Mouse (Mus musculus) liver, embryonic 12.5 days (tissue): Measurements from ENCODE around the gene Ktn1. TPM values are rescaled to one million over a fixed set of nuclear protein-coding genes. Genes with fewer than 3 reads are reported as not detected.

Experiments used
- ATAC-seq: fragments of 200-750 bp; cut with Nextera tagmentation; 2 replicates; pipeline ENCODE4 v1.8.0; 2017; ENCODE audit warnings: moderate number of reproducible peaks, mild to moderate bottlenecking, moderate library complexity
- H3K27ac ChIP-seq: fragments of 300-500 bp; sonication (generic); 2 replicates; pipeline ENCODE4 v1.5.1; 2016; ENCODE audit warnings: mild to moderate bottlenecking
- H3K27me3 ChIP-seq: fragments of 300-500 bp; sonication (generic); replicated peaks from 2 replicates; pipeline ENCODE4 v1.6.1; 2016; ENCODE audit warnings: mild to moderate bottlenecking, moderate library complexity
- H3K36me3 ChIP-seq: fragments of 300-500 bp; sonication (generic); 2 replicates; pipeline ENCODE4 v1.6.1; 2016; ENCODE audit warnings: mild to moderate bottlenecking, moderate library complexity
- H3K4me1 ChIP-seq: fragments of 300-500 bp; sonication (generic); 2 replicates; pipeline ENCODE4 v1.6.1; 2016
- H3K4me2 ChIP-seq: fragments of 300-500 bp; sonication (generic); 2 replicates; pipeline ENCODE4 v1.6.1; 2016; ENCODE audit warnings: mild to moderate bottlenecking, moderate library complexity
- H3K4me3 ChIP-seq: fragments of 300-500 bp; sonication (generic); 2 replicates; pipeline ENCODE4 v1.5.1; 2016; ENCODE audit warnings: mild to moderate bottlenecking, moderate library complexity
- H3K9ac ChIP-seq: fragments of 300-500 bp; sonication (generic); 2 replicates; pipeline ENCODE4 v1.6.1; 2016; ENCODE audit warnings: mild to moderate bottlenecking, moderate library complexity
- H3K9me3 ChIP-seq: fragments of 300-500 bp; sonication (generic); replicated peaks from 2 replicates; pipeline ENCODE4 v1.6.1; 2016; ENCODE audit warnings: mild to moderate bottlenecking, moderate library complexity
- WGBS: fragments of 180-500 bp; shearing (Covaris S2); methylation state at CpG from one replicate; pipeline ENCODE4 v1.1.7; 2016; ENCODE audit not compliant: insufficient replicate concordance; 5-methylcytosine and 5-hydroxymethylcytosine counted together
- polyA plus RNA-seq: library from polyadenylated mRNA; unstranded; fragments of >200 nt; fragmentation: Nextera tagmentation; extraction: Ambion mirVana; gene quantifications from 2 replicates; pipeline ENCODE4 v1.2.1, GENCODE M21; 2016

The Ktn1 gene
- polyA plus RNA-seq, 1 experiment from 2014 or later: 23.4 TPM

DNA sequence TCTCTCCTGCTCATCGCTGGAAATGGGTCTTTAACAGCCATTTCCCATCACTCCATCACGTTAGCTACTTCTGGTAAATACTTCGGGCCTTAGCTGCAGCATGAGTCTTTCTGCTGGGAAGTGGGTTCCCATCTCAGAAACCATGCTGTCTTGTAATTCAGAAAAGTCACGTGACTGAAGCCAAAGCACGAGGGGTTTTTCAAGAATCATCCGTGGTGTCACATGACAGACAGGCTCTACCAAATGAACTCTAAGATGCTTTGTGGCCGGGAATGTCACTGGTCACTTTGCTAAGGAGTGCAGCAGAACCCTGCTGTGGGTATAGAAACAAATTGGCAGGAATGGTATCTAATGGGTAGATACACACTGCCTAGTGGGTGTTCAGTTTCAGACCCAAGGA is 2.6 kb upstream of the Ktn1 start:
- H3K9me3 ChIP-seq: no peaks in the 10 kb centered on the region
- H3K27me3 ChIP-seq: peaks cover 15% of the 10 kb centered on the region; the same call in 1 of the 2 replicates
- WGBS: 55% methylated on average over 7 of the region's 7 CpGs
- no peak for ATAC-seq
- no peak overlapping the region for H3K27ac ChIP-seq
- H3K4me1 ChIP-seq: peaks cover 20% of the 10 kb centered on the region
- H3K36me3 ChIP-seq: no peaks in the 10 kb centered on the region
- H3K4me2 ChIP-seq: no peak overlapping the region
- no peak overlapping the region for H3K4me3 ChIP-seq
- no peak overlapping the region for H3K9ac ChIP-seq

DNA sequence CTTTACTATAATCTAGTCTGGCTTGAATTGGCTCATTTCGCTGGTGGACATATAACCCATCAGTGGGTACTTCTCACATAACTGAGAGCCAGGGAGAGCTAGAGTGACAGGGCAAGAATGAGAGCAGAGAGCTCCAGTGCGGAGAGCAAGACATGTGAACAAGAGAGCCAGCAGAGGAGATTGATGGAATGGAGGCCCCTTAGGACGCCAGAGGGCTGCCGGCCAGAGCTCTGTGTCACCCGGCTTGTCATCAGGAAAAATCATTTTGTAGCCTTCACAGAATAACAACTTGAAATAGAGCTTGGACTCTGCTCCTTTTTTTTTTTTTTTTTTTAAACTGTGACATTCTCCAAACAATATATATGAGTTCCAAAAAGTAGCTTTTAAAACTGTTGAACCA is 2.0 kb upstream of the Ktn1 start:
- Histone ChIP-seq H3K36me3 (no peaks in the 10 kb centered on the region), H3K4me1 (peaks cover 25% of the 10 kb centered on the region), H3K4me2 (no peak overlapping the region), H3K9ac (no peak overlapping the region), H3K27ac (no peak overlapping the region), H3K9me3 (no peaks in the 10 kb centered on the region), H3K4me3 (no peak overlapping the region), H3K27me3 (peaks cover 15% of the 10 kb centered on the region; the same call in 1 of the 2 replicates)
- WGBS: 59% methylated on average over 5 of the region's 5 CpGs
- ATAC-seq: no peak

DNA sequence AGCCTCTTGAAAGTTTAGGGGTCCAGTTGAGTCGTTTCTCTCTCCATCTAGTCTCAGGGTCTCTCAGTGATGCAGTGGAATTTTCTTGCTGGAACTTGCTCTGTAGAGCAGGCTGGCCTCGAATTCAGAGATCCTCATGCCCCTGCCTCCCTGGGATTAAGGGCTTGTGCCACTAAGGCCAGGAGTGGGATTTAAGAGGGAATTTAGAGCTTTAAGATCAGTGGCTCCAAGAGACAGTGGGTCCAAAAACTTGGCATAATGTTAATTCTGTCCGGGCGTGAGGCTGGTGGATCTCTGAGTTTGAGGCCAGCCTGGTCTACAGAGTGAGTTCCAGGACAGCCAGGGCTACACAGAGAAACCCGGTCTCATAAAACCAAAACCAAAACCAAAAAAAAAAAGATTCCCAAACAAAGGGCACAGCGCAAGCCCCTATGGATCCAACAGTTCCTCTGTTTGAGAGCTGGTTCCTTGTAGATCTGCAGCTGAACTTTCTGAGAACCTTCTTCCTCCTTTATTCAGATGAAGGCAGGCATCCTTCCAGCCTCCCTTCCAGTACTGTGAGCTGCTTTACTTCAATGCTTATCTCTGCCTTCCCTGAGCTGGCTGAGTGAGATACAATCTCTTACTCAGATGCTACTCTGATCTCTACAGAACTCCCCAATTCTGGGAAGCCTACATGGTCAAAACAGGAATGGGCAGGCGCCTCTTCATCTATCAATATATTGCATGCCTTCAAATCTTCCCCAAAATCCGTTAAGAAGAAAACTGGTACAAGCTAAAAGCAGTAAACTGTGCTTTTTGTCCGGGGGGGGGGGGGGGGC is 1.3 kb upstream of the Ktn1 start:
- H3K9me3 ChIP-seq: no peaks in the 10 kb centered on the region
- peaks cover 32% of the 10 kb centered on the region for H3K4me1 ChIP-seq
- H3K36me3 ChIP-seq: no peaks in the 10 kb centered on the region
- 52% methylated on average over 9 of the region's 9 CpGs for WGBS
- H3K4me3 ChIP-seq: no peak overlapping the region
- no peak for ATAC-seq
- H3K27me3 ChIP-seq: peaks cover 15% of the 10 kb centered on the region; the same call in 1 of the 2 replicates
- H3K9ac ChIP-seq: no peak overlapping the region
- no peak overlapping the region for H3K27ac ChIP-seq
- H3K4me2 ChIP-seq: no peak overlapping the region

DNA sequence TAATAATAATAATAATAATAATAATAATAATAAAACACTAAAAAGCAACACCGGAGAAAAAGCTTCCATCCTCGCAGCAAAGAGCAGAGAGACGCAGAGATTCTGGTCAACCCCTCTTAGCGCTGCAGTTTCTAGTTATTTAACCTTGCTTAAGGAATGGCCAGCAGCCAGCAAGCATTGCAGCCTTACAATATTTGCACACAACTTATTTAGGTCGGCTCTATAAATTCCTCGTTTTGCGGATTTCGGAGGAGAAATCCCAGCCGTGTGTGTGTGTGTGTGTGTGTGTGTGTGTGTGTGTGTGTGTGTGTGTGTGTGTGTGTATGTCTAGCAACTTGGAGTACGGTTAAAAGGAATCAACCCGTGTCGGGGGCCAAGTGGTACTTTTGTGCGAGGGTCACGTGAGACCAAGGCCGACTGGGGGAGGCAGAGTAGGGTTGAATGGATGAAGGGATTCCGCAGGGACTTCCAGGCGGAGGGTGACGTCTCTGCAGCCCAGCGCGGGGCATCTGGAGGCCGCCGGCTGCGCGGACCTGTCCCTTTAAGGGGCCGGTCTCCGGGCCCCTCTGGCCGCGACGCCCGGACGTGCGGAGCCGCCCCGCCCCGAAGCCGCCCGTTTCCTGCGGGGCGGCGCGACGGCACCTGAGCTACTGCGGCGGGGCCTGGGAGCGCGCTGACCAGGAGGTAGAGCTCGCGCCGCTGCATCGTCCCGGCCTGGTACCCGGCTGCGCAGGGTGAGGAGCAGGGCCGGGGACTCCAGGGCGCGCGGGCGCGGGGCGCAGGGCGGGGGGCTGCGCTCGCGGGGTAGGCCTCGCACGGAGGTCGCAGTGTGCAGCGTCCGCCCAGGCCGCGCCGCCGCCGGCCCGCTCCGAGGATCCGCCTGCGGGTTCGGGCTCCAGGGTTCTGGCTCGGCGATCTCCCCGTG is 720 bp downstream of the Ktn1 start:
- peak; percentile 85 for ATAC-seq
- peak overlapping the region; percentile 89 for H3K9ac ChIP-seq
- WGBS: 1% methylated on average over 78 of the region's 82 CpGs

DNA sequence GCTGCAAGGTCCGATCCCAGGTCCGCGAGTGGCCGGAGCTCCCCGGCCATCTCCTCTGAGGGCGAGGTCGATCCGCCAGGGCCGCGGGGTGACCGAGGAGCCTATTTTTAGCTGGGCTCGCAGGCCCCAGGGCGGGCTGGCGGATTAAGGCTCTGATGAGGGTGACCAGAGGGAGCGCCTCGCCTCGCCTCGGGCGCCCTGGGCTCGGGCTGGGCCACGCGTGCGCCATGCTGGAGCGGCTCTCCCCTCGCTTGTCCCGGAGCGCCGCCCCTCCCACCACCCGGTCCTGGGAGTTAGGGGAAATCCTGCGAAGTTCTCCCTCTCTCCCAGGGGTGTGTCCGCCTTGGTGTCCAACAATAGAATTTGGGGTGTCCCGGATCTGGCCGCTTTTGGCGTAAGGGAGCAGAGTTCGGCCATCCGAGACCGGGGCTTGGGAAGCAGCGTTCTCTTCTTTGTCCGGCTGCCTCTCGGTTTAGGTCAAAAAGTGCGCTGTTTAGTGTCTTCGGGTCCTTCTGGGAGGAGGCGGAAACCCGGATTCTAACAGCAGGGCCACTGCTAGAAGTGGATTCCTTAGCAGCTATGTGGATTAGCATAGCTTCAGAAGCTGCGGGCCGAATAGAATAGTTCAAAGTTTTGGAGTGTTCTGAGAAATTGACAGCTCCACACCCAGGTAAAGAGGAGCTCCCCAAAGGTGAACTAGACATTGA is 1.5 kb downstream of the Ktn1 start:
- Histone ChIP-seq H3K36me3 (no peaks in the 10 kb centered on the region), H3K4me3 (peak overlapping the region; percentile 87), H3K9ac (peak overlapping the region; percentile 89), H3K27me3 (peaks cover 15% of the 10 kb centered on the region; the same call in 1 of the 2 replicates), H3K4me2 (peak overlapping the region; percentile 97), H3K4me1 (peaks cover 34% of the 10 kb centered on the region), H3K27ac (peak overlapping the region; percentile 86), H3K9me3 (no peaks in the 10 kb centered on the region)
- 0% methylated on average over 46 of the region's 46 CpGs for WGBS
- peak; percentile 76 for ATAC-seq

More for the DNA sequence above, 720 bp downstream of the Ktn1 start:
- Histone ChIP-seq H3K9me3 (no peaks in the 10 kb centered on the region), H3K27ac (peak overlapping the region; percentile 86), H3K36me3 (no peaks in the 10 kb centered on the region), H3K4me3 (peak overlapping the region; percentile 87), H3K27me3 (peaks cover 15% of the 10 kb centered on the region; the same call in 1 of the 2 replicates), H3K4me1 (peaks cover 34% of the 10 kb centered on the region), H3K4me2 (peak overlapping the region; percentile 97)

DNA sequence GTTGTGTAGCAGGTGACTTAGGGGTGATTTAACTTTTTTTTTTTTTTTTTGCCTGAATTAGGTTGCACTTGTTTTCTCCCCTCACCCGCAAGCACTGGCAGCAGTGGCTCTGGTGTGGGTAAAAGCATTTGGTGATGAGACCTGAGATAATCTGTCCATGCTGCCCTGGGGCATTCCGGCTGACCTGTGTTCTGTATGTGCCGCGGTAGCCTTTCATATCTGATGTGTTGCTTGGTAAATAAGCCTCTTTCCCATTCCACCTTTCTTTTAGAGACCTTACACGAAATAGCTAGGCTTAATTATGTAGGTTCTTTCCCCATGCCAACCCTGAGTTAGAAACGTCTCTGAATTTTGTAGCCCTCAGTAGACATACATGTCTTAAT is 2.1 kb downstream of the Ktn1 start:
- H3K27ac ChIP-seq: peak overlapping the region; percentile 86; the same call in 1 of the 2 replicates
- H3K4me1 ChIP-seq: peaks cover 34% of the 10 kb centered on the region
- 28% methylated on average over 6 of the region's 6 CpGs for WGBS

DNA sequence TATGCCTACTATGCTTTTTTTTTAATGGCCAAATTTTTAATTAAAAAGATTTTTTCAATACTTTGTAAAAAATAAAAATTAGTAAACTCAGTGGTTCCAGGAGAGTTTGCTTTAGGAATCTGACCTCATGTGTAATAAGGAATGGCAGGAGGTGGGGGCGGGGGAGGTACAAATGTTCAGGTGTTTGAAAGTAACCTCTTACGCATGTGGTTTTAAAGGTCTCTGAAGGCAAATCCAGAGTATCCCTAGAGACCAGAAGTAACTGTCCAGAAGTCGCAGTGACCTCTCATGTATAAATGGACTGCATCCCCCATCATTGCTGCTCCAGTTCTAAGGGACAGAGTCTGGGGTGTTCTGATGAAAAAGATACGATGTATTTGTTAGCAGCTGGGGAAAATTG is 3.0 kb downstream of the Ktn1 start:
- H3K4me1 ChIP-seq: peaks cover 34% of the 10 kb centered on the region
- no peak overlapping the region for H3K9ac ChIP-seq
- WGBS: 80% methylated on average over 4 of the region's 4 CpGs
- no peak for ATAC-seq
- no peak overlapping the region for H3K4me2 ChIP-seq
- 0 out of 2 replicates have a peak, but pooled peaks cover 2% of the 10 kb centered on the region for H3K36me3 ChIP-seq
- no peaks in the 10 kb centered on the region for H3K9me3 ChIP-seq
- no peak overlapping the region for H3K27ac ChIP-seq
- no peak overlapping the region for H3K4me3 ChIP-seq
- peaks cover 6% of the 10 kb centered on the region; the same call in 1 of the 2 replicates for H3K27me3 ChIP-seq

More for the DNA sequence above, 2.1 kb downstream of the Ktn1 start:
- no peak for ATAC-seq
- H3K9me3 ChIP-seq: no peaks in the 10 kb centered on the region
- peaks cover 15% of the 10 kb centered on the region; the same call in 1 of the 2 replicates for H3K27me3 ChIP-seq
- H3K36me3 ChIP-seq: no peaks in the 10 kb centered on the region
- H3K4me2 ChIP-seq: peak overlapping the region; percentile 97
- peak overlapping the region; percentile 89 for H3K9ac ChIP-seq
- H3K4me3 ChIP-seq: peak overlapping the region; percentile 87

DNA sequence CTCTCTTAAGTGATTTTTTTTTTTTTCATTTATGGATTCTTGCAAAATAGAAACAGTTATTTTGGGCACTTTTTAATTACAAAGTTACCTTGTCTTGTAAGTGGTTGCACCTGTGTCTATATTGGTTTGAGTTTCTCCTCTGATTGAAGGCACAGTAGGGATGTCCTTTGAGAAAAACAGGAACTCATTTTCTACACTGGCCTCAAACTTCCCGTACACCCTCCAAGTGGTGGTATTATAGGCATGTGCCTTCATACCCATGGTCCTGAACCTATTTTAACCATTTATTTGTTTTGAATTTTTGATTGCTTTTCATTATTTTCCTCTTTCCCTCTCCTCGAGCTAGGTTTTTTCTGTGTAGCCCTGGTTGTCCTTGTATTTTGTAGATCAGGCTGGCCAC is 7.2 kb downstream of the Ktn1 start:
- Histone ChIP-seq H3K9me3 (no peaks in the 10 kb centered on the region), H3K36me3 (0 out of 2 replicates have a peak, but pooled peaks cover 5% of the 10 kb centered on the region), H3K27ac (no peak overlapping the region), H3K4me1 (peaks cover 19% of the 10 kb centered on the region), H3K4me3 (no peak overlapping the region), H3K4me2 (no peak overlapping the region), H3K27me3 (no peaks in the 10 kb centered on the region), H3K9ac (no peak overlapping the region)
- no peak for ATAC-seq
- 41% methylated on average over 2 of the region's 2 CpGs for WGBS

DNA sequence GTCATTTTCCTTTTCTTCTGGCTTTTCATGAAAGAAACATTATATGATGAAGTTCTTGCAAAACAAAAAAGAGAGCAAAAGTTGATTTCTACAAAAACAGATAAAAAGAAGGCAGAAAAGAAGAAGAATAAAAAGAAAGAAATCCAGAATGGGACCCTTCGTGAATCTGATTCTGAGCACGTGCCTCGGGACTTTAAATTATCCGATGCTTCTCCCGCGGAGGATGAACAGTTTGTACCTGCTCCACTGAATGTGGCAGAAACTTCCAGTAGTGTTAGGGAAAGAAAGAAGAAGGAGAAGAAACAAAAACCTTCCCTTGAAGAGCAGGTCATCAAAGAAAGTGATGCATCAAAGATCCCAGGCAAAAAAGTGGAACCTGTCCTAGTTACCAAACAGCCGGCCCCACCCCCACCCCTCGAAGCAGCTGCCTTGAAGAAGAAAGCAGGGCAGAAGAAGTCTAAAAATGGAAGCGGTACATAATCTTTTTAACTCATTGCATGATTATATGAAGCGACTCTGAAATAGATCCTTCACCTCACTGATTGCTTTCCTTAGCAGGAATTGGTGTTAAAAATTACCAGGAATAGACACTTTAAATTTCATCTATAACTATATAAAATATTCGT is 15.7 kb downstream of the Ktn1 start:
- Histone ChIP-seq H3K9me3 (no peaks in the 10 kb centered on the region), H3K27ac (no peak overlapping the region), H3K9ac (no peak overlapping the region), H3K36me3 (peaks cover 37% of the 10 kb centered on the region), H3K4me3 (no peak overlapping the region), H3K27me3 (no peaks in the 10 kb centered on the region), H3K4me2 (no peak overlapping the region), H3K4me1 (no peaks in the 10 kb centered on the region)
- 76% methylated on average over 11 of the region's 11 CpGs for WGBS
- ATAC-seq: no peak

DNA sequence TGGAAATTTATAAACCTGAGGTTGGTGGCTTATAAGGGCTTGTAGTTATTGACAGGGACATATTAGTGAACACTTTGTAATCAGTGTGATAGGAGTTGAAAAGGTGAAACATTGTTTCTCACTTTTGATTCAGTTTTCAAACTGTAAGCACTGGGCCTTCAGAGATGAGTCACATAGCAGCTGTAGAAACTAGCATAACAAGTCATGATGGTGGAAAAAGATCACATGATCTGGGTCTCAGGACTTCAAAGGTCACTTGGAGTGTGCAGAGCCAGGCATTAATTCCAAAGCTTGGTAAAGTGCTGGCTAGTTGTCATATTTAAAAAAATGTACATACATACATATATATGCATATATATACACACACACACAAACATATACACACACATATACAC is 16.2 kb downstream of the Ktn1 start:
- Histone ChIP-seq H3K9me3 (no peaks in the 10 kb centered on the region), H3K4me2 (no peak overlapping the region), H3K4me3 (no peak overlapping the region), H3K36me3 (peaks cover 42% of the 10 kb centered on the region), H3K9ac (no peak overlapping the region), H3K4me1 (no peaks in the 10 kb centered on the region), H3K27ac (no peak overlapping the region), H3K27me3 (no peaks in the 10 kb centered on the region)
- no peak for ATAC-seq

DNA sequence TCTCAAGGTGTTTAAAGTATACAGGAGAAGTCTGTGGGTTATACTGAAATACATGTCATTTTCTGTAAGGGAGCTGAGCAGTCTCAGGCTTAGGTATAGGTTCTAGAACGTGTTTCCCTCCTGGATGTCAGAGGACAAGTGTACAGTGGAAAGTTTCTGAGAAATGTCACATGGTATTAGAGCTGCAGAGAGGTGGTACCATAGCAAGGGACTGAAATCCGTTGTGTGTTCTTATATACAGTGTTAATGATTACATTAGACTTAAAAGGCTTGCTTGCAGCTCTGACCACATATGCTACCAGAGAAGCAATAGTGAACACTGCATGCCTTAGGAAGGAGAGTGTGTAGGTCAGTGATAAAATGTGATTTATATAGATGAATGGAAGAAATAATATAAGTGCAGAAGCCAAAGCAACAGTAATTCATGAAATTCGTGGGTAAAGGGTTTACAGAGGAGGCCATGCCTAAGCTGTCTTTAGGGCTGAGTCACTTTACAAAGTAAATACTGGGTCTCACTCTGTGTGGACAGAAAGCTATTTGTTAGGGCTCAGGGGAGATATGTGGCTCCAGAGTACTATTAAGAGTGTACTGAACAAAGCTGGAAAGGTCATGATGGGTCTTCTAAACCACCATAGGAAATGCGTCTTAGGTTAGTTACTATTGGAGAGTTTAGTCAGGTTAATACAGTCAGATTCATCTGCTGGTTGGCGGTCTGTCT is 17.0 kb downstream of the Ktn1 start:
- 0 out of 2 replicates have a peak, but pooled peaks have one; percentile 46 for ATAC-seq
- H3K27me3 ChIP-seq: no peaks in the 10 kb centered on the region

More for the DNA sequence above, 17.0 kb downstream of the Ktn1 start:
- Histone ChIP-seq H3K4me2 (no peak overlapping the region), H3K4me1 (no peaks in the 10 kb centered on the region), H3K9ac (no peak overlapping the region), H3K9me3 (no peaks in the 10 kb centered on the region), H3K4me3 (no peak overlapping the region), H3K36me3 (peaks cover 43% of the 10 kb centered on the region), H3K27ac (no peak overlapping the region)
- 70% methylated on average over 5 of the region's 5 CpGs for WGBS
